Mouse (Mus musculus): ENCODE results near the gene Uck2. TPM values are rescaled to one million over a fixed set of nuclear protein-coding genes. Genes with fewer than 3 reads are reported as not detected.

Gene Uck2
- total and polyA plus RNA-seq, 3 experiments, result 191 to 643 (median 290) TPM

GRCm38 (mm10) chr1:167187791-167188190, 97.3 kb downstream of the Uck2 start:
- H3K79me2 ChIP-seq (ENCODE audit: control insufficient read depth, insufficient read depth, low read length, poor library complexity), result no peaks in the 10 kb centered on the region
- H3K4me1 ChIP-seq (ENCODE audit: control insufficient read depth in 1 of 2, insufficient read depth in 2 of 2, low read length in 2 of 2), result no peaks in the 10 kb centered on the region
- no peak overlapping the region for H3K9ac ChIP-seq (ENCODE audit: control insufficient read depth, low read depth, low read length, poor library complexity, severe bottlenecking)
- no peaks in the 10 kb centered on the region for H3K9me3 ChIP-seq (replicated peaks; ENCODE audit: insufficient read depth, low read length)
- TF ChIP-seq MAFK (IDR thresholded peaks at IDR 0.05; ENCODE audit: borderline replicate concordance, low read depth, low read length), result no peak
- TF ChIP-seq E2F4 (IDR thresholded peaks at IDR 0.05; ENCODE audit: borderline replicate concordance, low read depth, low read length), result no peak
- no peak for TF ChIP-seq POLR2AphosphoS2 (IDR thresholded peaks at IDR 0.05; ENCODE audit: low read length)
- TF ChIP-seq EP300 (IDR thresholded peaks at IDR 0.05; ENCODE audit: low read depth in 1 of 2, low read length in 2 of 2), result no peak
- TF ChIP-seq MAX (IDR thresholded peaks at IDR 0.05; ENCODE audit: low read length), result no peak
- no peak for TF ChIP-seq MAZ (IDR thresholded peaks at IDR 0.05; ENCODE audit: low read depth, low read length)
- no peak for TF ChIP-seq MXI1 (IDR thresholded peaks at IDR 0.05; ENCODE audit: low read depth, low read length)
- TF ChIP-seq TCF12 (IDR thresholded peaks at IDR 0.05; ENCODE audit: low read depth, low read length), result no peak
- no peaks in the 10 kb centered on the region for H3K36me3 ChIP-seq (ENCODE audit: control insufficient read depth in 1 of 2, insufficient read depth in 2 of 2, low read length in 2 of 2)
- H3K4me3 ChIP-seq (ENCODE audit: control insufficient read depth in 1 of 2, insufficient read depth in 1 of 2, low read depth in 2 of 2, low read length in 2 of 2), result no peak overlapping the region
- DNase-seq (ENCODE audit: low read depth, low spot score), result peak; percentile 12
- H3K27me3 ChIP-seq (ENCODE audit: control insufficient read depth in 1 of 2, insufficient read depth in 2 of 2, low read length in 2 of 2), result no peaks in the 10 kb centered on the region; a peak in 1 of 4 replicates
- H3K27ac ChIP-seq (ENCODE audit: control insufficient read depth, low read depth, low read length), result no peak overlapping the region

- no peaks in the 10 kb centered on the region for H3K79me2 ChIP-seq (ENCODE audit: control insufficient read depth, insufficient read depth, low read length, poor library complexity)
- H3K27ac ChIP-seq (ENCODE audit: control insufficient read depth, low read depth, low read length), result no peak overlapping the region
- no peak for TF ChIP-seq CHD2 (IDR thresholded peaks at IDR 0.05; ENCODE audit: low read length)
- TF ChIP-seq ZKSCAN1 (IDR thresholded peaks at IDR 0.05; ENCODE audit: low read depth, low read length), result no peak
- TF ChIP-seq NELFE (IDR thresholded peaks at IDR 0.05; ENCODE audit: low read depth, low read length), result no peak
- no peak for TF ChIP-seq MYB (IDR thresholded peaks at IDR 0.05; ENCODE audit: low read depth, low read length)
- no peak for TF ChIP-seq ZC3H11A (IDR thresholded peaks at IDR 0.05; ENCODE audit: low read depth, low read length)
- TF ChIP-seq CHD1 (IDR thresholded peaks at IDR 0.05; ENCODE audit: low read depth, low read length), result no peak
- TF ChIP-seq ETS1 (IDR thresholded peaks at IDR 0.05; ENCODE audit: low read depth, low read length), result no peak
- TF ChIP-seq USF2 (IDR thresholded peaks at IDR 0.05; ENCODE audit: borderline replicate concordance in 1 of 2, insufficient read depth in 1 of 2, low read depth in 1 of 2, low read length in 2 of 2), result no peak
- no peak for TF ChIP-seq MXI1 (IDR thresholded peaks at IDR 0.05; ENCODE audit: low read depth, low read length)
- TF ChIP-seq SMC3 (IDR thresholded peaks at IDR 0.05; ENCODE audit: low read depth, low read length), result no peak
- no peak for TF ChIP-seq POLR2AphosphoS5 (IDR thresholded peaks at IDR 0.05; ENCODE audit: borderline replicate concordance, low read depth, low read length)
- no peak for TF ChIP-seq E2F4 (IDR thresholded peaks at IDR 0.05; ENCODE audit: borderline replicate concordance, low read depth, low read length)
- no peak for TF ChIP-seq MAZ (IDR thresholded peaks at IDR 0.05; ENCODE audit: low read depth, low read length)
- TF ChIP-seq EP300 (IDR thresholded peaks at IDR 0.05; ENCODE audit: low read depth in 1 of 2, low read length in 2 of 2), result no peak
- no peak for TF ChIP-seq MEF2A (IDR thresholded peaks at IDR 0.05; ENCODE audit: extremely low read depth, insufficient replicate concordance, low read depth, low read length, poor library complexity, severe bottlenecking)
- no peaks in the 10 kb centered on the region for H3K36me3 ChIP-seq (ENCODE audit: control insufficient read depth in 1 of 2, insufficient read depth in 2 of 2, low read length in 2 of 2)
- no peak for DNase-seq (ENCODE audit: low read depth, low spot score)
- H3K27me3 ChIP-seq (ENCODE audit: control insufficient read depth in 1 of 2, insufficient read depth in 2 of 2, low read length in 2 of 2), result no peaks in the 10 kb centered on the region
- no peak overlapping the region for H3K4me3 ChIP-seq (ENCODE audit: control insufficient read depth in 1 of 2, insufficient read depth in 1 of 2, low read depth in 2 of 2, low read length in 2 of 2)
- H3K9ac ChIP-seq (ENCODE audit: control insufficient read depth, low read depth, low read length, poor library complexity, severe bottlenecking), result no peak overlapping the region
- H3K9me3 ChIP-seq (replicated peaks; ENCODE audit: insufficient read depth, low read length), result no peaks in the 10 kb centered on the region
- H3K4me1 ChIP-seq (ENCODE audit: control insufficient read depth in 1 of 2, insufficient read depth in 2 of 2, low read length in 2 of 2), result no peaks in the 10 kb centered on the region
These were observed 103.1 kb downstream of the Uck2 start for GRCm38 (mm10) chr1:167181919-167182616.

Other genes starting within 250 kb of the Uck2 start
- 126 and 128 TPM in 2 replicates for gene Tmco1, start 23.1 kb upstream of the Uck2 start, total RNA-seq (2012; rRNA removed)
- 100 to 1,000 TPM in 1 of 2 experiments, not detected in 1; 110 TPM for gene Tmco1, start 23.1 kb upstream of the Uck2 start, polyA plus RNA-seq (2012; ENCODE audit: insufficient read depth in 1 of 2, insufficient read length in 2 of 2, low read depth in 1 of 2, low replicate concordance in 2 of 2, missing spikeins in 1 of 2)
- gene Aldh9a1, start 64.7 kb upstream of the Uck2 start, total RNA-seq (2012; rRNA removed), result 14.3 and 16.2 TPM in 2 replicates
- gene Aldh9a1, start 64.7 kb upstream of the Uck2 start, polyA plus RNA-seq (2012; ENCODE audit: insufficient read depth in 1 of 2, insufficient read length in 2 of 2, low read depth in 1 of 2, low replicate concordance in 2 of 2, missing spikeins in 1 of 2), result 10 to 100 TPM in 1 of 2 experiments, not detected in 1; 78.2 TPM
- gene Mgst3, start 108.5 kb upstream of the Uck2 start, total RNA-seq (2012; rRNA removed), result 16.5 and 17.0 TPM in 2 replicates
- 10 to 100 TPM in 1 of 2 experiments, not detected in 1; 33.2 TPM for gene Mgst3, start 108.5 kb upstream of the Uck2 start, polyA plus RNA-seq (2012; ENCODE audit: insufficient read depth in 1 of 2, insufficient read length in 2 of 2, low read depth in 1 of 2, low replicate concordance in 2 of 2, missing spikeins in 1 of 2)
- not detected in 2 replicates for gene Lrrc52, start 181.5 kb upstream of the Uck2 start, total RNA-seq (2012; rRNA removed)
- not detected for gene Lrrc52, start 181.5 kb upstream of the Uck2 start, polyA plus RNA-seq (2012; ENCODE audit: insufficient read depth in 1 of 2, insufficient read length in 2 of 2, low read depth in 1 of 2, low replicate concordance in 2 of 2, missing spikeins in 1 of 2)